Mouse (Mus musculus) CH12.LX (cell line): ENCODE results near the gene Nr1i3. TPM values are rescaled to one million over a fixed set of nuclear protein-coding genes. Genes with fewer than 3 reads are reported as not detected.

Experiments used
- DNase-seq: peaks from one replicate; pipeline ENCODE4 v3.0.0-alpha.2; 2013; ENCODE audit errors: extremely low read depth
- H3K27ac ChIP-seq: 2 replicates; pipeline ENCODE4 v1.5.1; 2012; ENCODE audit warnings: low read depth, mild to moderate bottlenecking, control low read depth, moderate library complexity; ENCODE audit not compliant: insufficient read depth
- H3K27me3 ChIP-seq: replicated peaks from 2 replicates; pipeline ENCODE3; 2012; ENCODE audit warnings: inconsistent platforms
- H3K36me3 ChIP-seq, 2 experiments: replicated peaks in 1 of 2; 2 replicates each; pipeline versions ENCODE3 to v1.6.1; 2012; ENCODE audit warnings: inconsistent platforms in 1 of 2, low read length in 1 of 2, mild to moderate bottlenecking in 1 of 2, mixed read lengths in 1 of 2, moderate library complexity in 1 of 2; ENCODE audit not compliant: control insufficient read depth in 1 of 2, insufficient read depth in 1 of 2
- H3K4me1 ChIP-seq, 2 experiments: 2 replicates each; pipeline ENCODE4 v1.6.1; 2012; ENCODE audit warnings: inconsistent platforms in 1 of 2, moderate library complexity in 1 of 2; ENCODE audit not compliant: insufficient read depth in 2 of 2, control insufficient read depth in 1 of 2
- H3K4me2 ChIP-seq: 2 replicates; pipeline ENCODE4 v1.6.1; 2012; ENCODE audit warnings: low read depth, mild to moderate bottlenecking, control low read depth; ENCODE audit not compliant: poor library complexity, insufficient read depth, severe bottlenecking
- H3K4me3 ChIP-seq, 3 experiments: fragments of 150-350 bp in 1 of 3; sonication (generic) in 1 of 3; replicated peaks in 1 of 3; 2 replicates each; pipeline versions ENCODE3 to v1.5.1; 2011 to 2012; ENCODE audit warnings: low read depth in 2 of 3, low read length in 2 of 3, mild to moderate bottlenecking in 2 of 3, moderate library complexity in 2 of 3, control low read depth in 1 of 3, improper control_type of control experiment in 1 of 3, inconsistent platforms in 1 of 3, mixed read lengths in 1 of 3; ENCODE audit not compliant: poor library complexity in 1 of 3
- H3K79me2 ChIP-seq: replicated peaks from 2 replicates; pipeline ENCODE4 v1.6.1; 2012; ENCODE audit warnings: mild to moderate bottlenecking, moderate library complexity; ENCODE audit not compliant: control insufficient read depth, poor library complexity, insufficient read depth, severe bottlenecking; ENCODE audit errors: extremely low read depth
- H3K9ac ChIP-seq: 2 replicates; pipeline ENCODE4 v1.6.1; 2012; ENCODE audit warnings: low read depth, mild to moderate bottlenecking, control low read depth, moderate library complexity; ENCODE audit not compliant: insufficient read depth
- H3K9me3 ChIP-seq: replicated peaks from 2 replicates; pipeline ENCODE3; 2012; ENCODE audit warnings: low read length, inconsistent platforms, mixed read lengths
- BHLHE40 ChIP-seq: IDR thresholded peaks from 2 replicates; pipeline ENCODE4 v1.6.1; 2011; ENCODE audit warnings: mild to moderate bottlenecking, low read depth, low read length, improper control_type of control experiment
- CHD1 ChIP-seq: IDR thresholded peaks from 2 replicates; pipeline ENCODE4 v1.6.1; 2012; ENCODE audit warnings: low read depth, low read length, improper control_type of control experiment, inconsistent platforms
- CHD2 ChIP-seq: IDR thresholded peaks from 2 replicates; pipeline ENCODE4 v1.6.1; 2011; ENCODE audit warnings: low read length, improper control_type of control experiment
- CTCF ChIP-seq, 2 experiments: IDR thresholded peaks in 1 of 2; conservative IDR thresholded peaks in 1 of 2; 2 replicates each; pipeline ENCODE4 v1.5.1; 2011 to 2012; ENCODE audit warnings: low read depth in 2 of 2, low read length in 2 of 2, improper control_type of control experiment in 1 of 2, inconsistent platforms in 1 of 2, mild to moderate bottlenecking in 1 of 2, moderate library complexity in 1 of 2
- E2F4 ChIP-seq: IDR thresholded peaks from 2 replicates; pipeline ENCODE4 v1.6.1; 2011; ENCODE audit warnings: low read depth, low read length, improper control_type of control experiment; ENCODE audit not compliant: insufficient replicate concordance
- EP300 ChIP-seq: IDR thresholded peaks from 2 replicates; pipeline ENCODE4 v1.6.1; 2011; ENCODE audit warnings: low read length, improper control_type of control experiment
- ETS1 ChIP-seq: conservative IDR thresholded peaks from 2 replicates; pipeline ENCODE4 v1.6.1; 2012; ENCODE audit warnings: low read depth, mild to moderate bottlenecking, inconsistent platforms, low read length, improper control_type of control experiment, moderate library complexity
- GABPA ChIP-seq: IDR thresholded peaks from 2 replicates; pipeline ENCODE4 v1.6.1; 2012; ENCODE audit warnings: low read depth, low read length, improper control_type of control experiment, inconsistent platforms; ENCODE audit not compliant: insufficient replicate concordance
- IRF4 ChIP-seq: IDR thresholded peaks from 2 replicates; pipeline ENCODE4 v1.6.1; 2014; ENCODE audit warnings: low read depth, mild to moderate bottlenecking, inconsistent platforms, low read length, improper control_type of control experiment
- JUN ChIP-seq: IDR thresholded peaks from 2 replicates; pipeline ENCODE4 v1.6.1; 2011; ENCODE audit warnings: low read depth, mild to moderate bottlenecking, low read length, improper control_type of control experiment, moderate library complexity; ENCODE audit not compliant: insufficient read depth
- MAFK ChIP-seq: IDR thresholded peaks from 2 replicates; pipeline ENCODE4 v1.6.1; 2011; ENCODE audit warnings: low read length, improper control_type of control experiment; ENCODE audit not compliant: insufficient replicate concordance
- MAZ ChIP-seq: IDR thresholded peaks from 2 replicates; pipeline ENCODE4 v1.6.1; 2012; ENCODE audit warnings: low read depth, mild to moderate bottlenecking, inconsistent platforms, low read length, improper control_type of control experiment, moderate library complexity
- MXI1 ChIP-seq: IDR thresholded peaks from 2 replicates; pipeline ENCODE4 v1.6.1; 2011; ENCODE audit warnings: mild to moderate bottlenecking, low read depth, low read length, improper control_type of control experiment
- MYC ChIP-seq: IDR thresholded peaks from 2 replicates; pipeline ENCODE4 v1.6.1; 2011; ENCODE audit warnings: low read depth, mild to moderate bottlenecking, improper control_type of control experiment, low read length
- POLR2A ChIP-seq: IDR thresholded peaks from 2 replicates; pipeline ENCODE4 v1.6.1; 2011; ENCODE audit warnings: low read depth, mild to moderate bottlenecking, improper control_type of control experiment, low read length
- POLR2AphosphoS2 ChIP-seq: IDR thresholded peaks from 2 replicates; pipeline ENCODE4 v1.6.1; 2011; ENCODE audit warnings: low read depth, low read length, improper control_type of control experiment
- RCOR1 ChIP-seq: conservative IDR thresholded peaks from 2 replicates; pipeline ENCODE4 v1.6.1; 2012; ENCODE audit warnings: low read depth, mild to moderate bottlenecking, inconsistent platforms, low read length, improper control_type of control experiment
- SIN3A ChIP-seq: IDR thresholded peaks from 2 replicates; pipeline ENCODE4 v1.6.1; 2012; ENCODE audit warnings: low read length, improper control_type of control experiment, inconsistent platforms
- TBP ChIP-seq: conservative IDR thresholded peaks from 2 replicates; pipeline ENCODE4 v1.6.1; 2011; ENCODE audit warnings: low read depth, low read length, improper control_type of control experiment
- USF1 ChIP-seq: IDR thresholded peaks from 2 replicates; pipeline ENCODE4 v1.6.1; 2014; ENCODE audit warnings: low read depth, mild to moderate bottlenecking, inconsistent platforms, low read length, improper control_type of control experiment
- ZC3H11A ChIP-seq: IDR thresholded peaks from 2 replicates; pipeline ENCODE4 v1.6.1; 2012; ENCODE audit warnings: low read depth, mild to moderate bottlenecking, inconsistent platforms, low read length, improper control_type of control experiment
- ZNF384 ChIP-seq: IDR thresholded peaks from 2 replicates; pipeline ENCODE4 v1.6.1; 2012; ENCODE audit warnings: low read depth, low read length, improper control_type of control experiment, inconsistent platforms
- dilution Hi-C: fragments of 300-500 bp; cut with MboI; formaldehyde crosslinking; loops from 2 replicates; pipeline ENCODE4 v1.14.3; 2020; ENCODE audit warnings: low sequenced_read_pairs; ENCODE audit not compliant: extremely low pct_unique_long_range_greater_than_20kb, extremely low pct_ligation_motif_present
- in situ Hi-C: fragments of 300-500 bp; cut with MboI; formaldehyde crosslinking; loops from 3 replicates; pipeline ENCODE4 v1.14.3; 2019; ENCODE audit warnings: low sequenced_read_pairs, low pct_ligation_motif_present, low pct_unique_long_range_greater_than_20kb, mixed read lengths
- polyA plus RNA-seq: library from polyadenylated mRNA; unstranded; fragments of >175 nt; gene quantifications from 2 replicates; pipeline ENCODE4 v1.2.1, GENCODE M21; 2012; ENCODE audit warnings: low read depth; ENCODE audit not compliant: insufficient read length
- total RNA-seq, 2 experiments: library from RNA; depleted of rRNA; stranded (reverse); fragments of 300-350 nt in 1 of 2; fragments of >200 nt in 1 of 2; gene quantifications; 2 replicates each; pipeline ENCODE4 v1.2.3; 2012 to 2014

The Nr1i3 gene
- total and polyA plus RNA-seq, 3 experiments: 0.23 to 1.2 TPM; not detected in 1

DNA sequence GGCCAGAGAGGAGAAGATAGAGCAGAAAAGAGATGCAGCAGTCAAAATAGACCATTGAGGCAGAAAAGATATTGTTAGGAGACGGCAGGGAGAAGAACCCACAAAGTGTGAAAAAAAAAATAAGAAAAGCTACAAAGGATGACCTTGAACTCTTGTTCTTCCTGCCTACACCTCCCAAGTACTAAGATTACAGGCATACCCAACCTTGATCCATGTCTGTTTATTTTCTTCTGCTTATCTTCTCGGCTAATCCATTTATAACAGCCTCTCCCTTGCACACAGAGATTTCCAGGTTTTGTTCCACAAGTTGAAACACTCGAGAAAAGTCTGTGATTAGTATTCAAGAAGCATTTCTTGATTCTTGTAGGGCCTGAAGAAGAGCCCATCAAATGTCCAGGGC is 43.9 kb upstream of the Nr1i3 start:
- dilution Hi-C loops: no loop called here
- H3K27ac ChIP-seq: no peak overlapping the region

DNA sequence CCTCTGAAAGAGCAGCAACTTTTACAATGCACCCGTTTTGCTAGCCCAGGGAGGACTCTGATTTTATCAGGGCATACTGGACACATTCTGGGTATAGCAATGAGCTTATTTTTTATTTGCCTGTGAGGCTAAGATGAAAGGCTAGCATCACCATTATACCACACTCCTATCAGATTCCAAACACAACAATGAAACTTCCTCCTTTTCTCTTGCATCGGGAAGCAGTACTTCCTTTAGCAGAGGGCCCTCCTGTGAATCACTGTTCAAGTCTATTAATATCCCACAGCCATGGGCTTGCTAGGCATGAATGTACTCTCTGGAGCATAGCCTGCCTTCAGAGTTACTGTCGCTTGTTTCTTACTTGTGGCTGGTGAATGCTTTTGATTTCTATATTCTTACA is 42.6 kb upstream of the Nr1i3 start:
- Histone ChIP-seq H3K36me3 (no peaks in the 10 kb centered on the region), H3K9ac (no peak overlapping the region), H3K27me3 (peaks cover 19% of the 10 kb centered on the region), H3K27ac (no peak overlapping the region), H3K79me2 (no peaks in the 10 kb centered on the region), H3K4me2 (no peak overlapping the region), H3K9me3 (no peaks in the 10 kb centered on the region), H3K4me1 (no peaks in the 10 kb centered on the region), H3K4me3 (no peak overlapping the region)
- no peak for DNase-seq
- TF ChIP-seq ETS1 (no peak), MAFK (no peak), MYC (no peak), POLR2AphosphoS2 (no peak), IRF4 (no peak), USF1 (no peak), ZNF384 (no peak), TBP (no peak), EP300 (no peak), SIN3A (no peak), CTCF (conservative IDR thresholded peaks at IDR 0.05 in 1 of 2, IDR thresholded peaks at IDR 0.05 in 1 of 2; ENCODE audit: low read depth in 2 of 2, low read length in 2 of 2) (no peak), CHD1 (no peak), BHLHE40 (no peak), POLR2A (no peak), GABPA (no peak), E2F4 (no peak), JUN (no peak), ZC3H11A (no peak), MAZ (no peak)
- in situ Hi-C loops: no loop called here
- dilution Hi-C loops: no loop called here

More for the DNA sequence above, 43.9 kb upstream of the Nr1i3 start:
- Histone ChIP-seq H3K9ac (no peak overlapping the region), H3K4me1 (no peaks in the 10 kb centered on the region), H3K4me3 (no peak overlapping the region), H3K79me2 (no peaks in the 10 kb centered on the region), H3K9me3 (no peaks in the 10 kb centered on the region), H3K27me3 (peaks cover 14% of the 10 kb centered on the region)
- in situ Hi-C loops: no loop called here
- DNase-seq: no peak
- TF ChIP-seq POLR2A (no peak), JUN (no peak), MXI1 (no peak), CHD2 (no peak), CTCF (conservative IDR thresholded peaks at IDR 0.05 in 1 of 2, IDR thresholded peaks at IDR 0.05 in 1 of 2; ENCODE audit: low read depth in 2 of 2, low read length in 2 of 2) (no peak), RCOR1 (no peak)
- TF ChIP-seq, all 38 proteins: peak for 0
- Histone ChIP-seq H3K4me2 (no peak overlapping the region), H3K36me3 (no peaks in the 10 kb centered on the region)
